Mouse (Mus musculus) E14TG2a.4 (cell line): ENCODE measurements around the gene Eya2.
A peak's percentile ranks its signal among the peaks of the same experiment; 100 is the strongest.

ENCODE experiments used
- CTCF ChIP-seq: conservative IDR thresholded peaks from 2 replicates; pipeline ENCODE4 v1.5.1; 2014; ENCODE audit warnings: low read length
- NANOG ChIP-seq: IDR thresholded peaks from 2 replicates; pipeline ENCODE4 v1.6.1; 2014; ENCODE audit warnings: borderline replicate concordance, low read length, mixed read lengths
- POU5F1 ChIP-seq: IDR thresholded peaks from 2 replicates; pipeline ENCODE4 v1.6.1; 2014; ENCODE audit warnings: low read length, borderline replicate concordance

DNA sequence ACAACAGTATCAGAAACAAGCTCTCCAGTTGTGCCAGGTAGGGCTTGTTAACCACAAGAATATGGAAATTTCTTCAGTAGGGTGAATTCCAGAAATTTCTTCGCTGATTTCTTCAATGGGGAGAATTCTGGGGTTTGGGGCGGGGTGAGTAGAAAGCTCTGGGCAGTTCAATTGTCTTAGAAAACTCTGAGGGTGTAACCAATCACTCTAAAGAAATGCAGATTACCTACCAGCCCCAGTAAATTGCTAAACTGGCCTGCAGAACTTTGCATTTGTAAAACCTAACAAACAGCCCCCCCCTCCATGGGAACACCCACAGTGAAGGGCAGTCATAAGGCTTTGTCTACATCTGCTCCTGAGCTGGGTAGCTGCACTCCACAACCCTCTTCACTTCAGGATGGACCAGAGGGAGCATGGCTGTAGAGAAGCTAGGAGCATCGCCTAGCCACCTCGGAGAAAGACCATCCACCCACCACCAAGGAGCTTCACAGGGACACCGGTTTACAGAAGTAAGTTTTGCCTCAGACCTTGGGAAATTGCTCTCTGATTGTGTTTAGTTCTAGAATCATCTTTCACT is 215.2 kb downstream of the Eya2 start:
- TF ChIP-seq CTCF (no peak), NANOG (peak; percentile 92), POU5F1 (peak; percentile 56; the same call in 1 of the 2 replicates)
